Mouse (Mus musculus) frontal cortex, adult (tissue): ENCODE data around the gene Zswim4.

ENCODE experiments used
- ATAC-seq: cut with Nextera tagmentation; 2 replicates; pipeline ENCODE4 v1.9.2; 2017; ENCODE audit warnings: mild to moderate bottlenecking, moderate library complexity, mixed read lengths; ENCODE audit not compliant: low TSS enrichment

Zswim4 gene

DNA sequence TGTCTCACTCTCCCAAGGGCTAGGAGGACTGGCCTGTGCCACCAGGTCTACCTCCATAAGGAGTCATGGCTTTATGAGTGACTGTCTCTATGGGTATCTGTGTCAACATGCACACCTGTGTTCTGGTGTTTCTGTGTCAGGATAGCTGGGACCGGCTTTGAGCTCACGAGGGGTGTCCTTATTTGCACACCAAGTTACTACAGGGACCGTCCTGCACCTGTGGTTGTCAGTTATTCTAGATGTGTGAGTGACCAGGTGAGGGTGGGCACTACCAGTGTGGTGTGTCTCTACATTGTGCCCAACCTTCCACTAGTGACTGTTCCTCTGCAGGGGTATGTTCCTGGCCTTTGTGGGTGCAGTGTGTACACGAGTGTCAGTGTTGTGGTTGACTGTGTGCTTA, 54.0 kb downstream of the Zswim4 start:
- no peak for ATAC-seq

DNA sequence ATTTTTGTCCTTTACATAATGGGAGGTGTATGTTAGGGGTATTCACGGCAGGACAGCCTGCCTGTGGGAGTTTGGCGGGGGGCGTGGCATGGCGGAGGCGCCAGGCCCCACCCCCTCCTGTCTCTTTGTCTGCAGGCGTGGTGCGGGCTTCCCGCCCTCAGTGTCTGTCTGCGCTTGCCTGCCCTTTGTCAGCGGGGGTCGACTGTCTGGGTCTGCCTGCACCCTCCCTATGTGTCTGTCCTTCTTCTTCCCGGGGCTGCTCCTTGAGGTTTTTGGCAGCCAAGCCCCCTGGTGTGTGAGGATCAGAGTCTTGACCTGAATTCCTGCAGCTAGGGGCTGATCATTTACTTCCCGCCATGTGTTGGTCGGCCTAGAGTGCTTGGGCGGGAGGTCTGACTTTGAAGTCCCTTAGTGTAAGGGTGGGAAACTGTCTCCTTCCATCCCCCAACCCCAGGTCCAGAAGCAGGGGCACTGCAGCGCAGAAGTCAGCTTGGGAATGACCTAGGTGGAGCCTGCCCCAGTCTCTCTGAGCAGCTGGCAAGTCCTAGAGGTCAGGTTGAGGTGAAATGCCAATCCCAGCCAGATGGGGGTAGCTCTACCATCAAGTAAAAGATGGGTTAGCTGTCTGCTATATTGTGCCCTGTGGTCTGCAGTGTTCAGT, 56.2 kb downstream of the Zswim4 start:
- no peak for ATAC-seq

DNA sequence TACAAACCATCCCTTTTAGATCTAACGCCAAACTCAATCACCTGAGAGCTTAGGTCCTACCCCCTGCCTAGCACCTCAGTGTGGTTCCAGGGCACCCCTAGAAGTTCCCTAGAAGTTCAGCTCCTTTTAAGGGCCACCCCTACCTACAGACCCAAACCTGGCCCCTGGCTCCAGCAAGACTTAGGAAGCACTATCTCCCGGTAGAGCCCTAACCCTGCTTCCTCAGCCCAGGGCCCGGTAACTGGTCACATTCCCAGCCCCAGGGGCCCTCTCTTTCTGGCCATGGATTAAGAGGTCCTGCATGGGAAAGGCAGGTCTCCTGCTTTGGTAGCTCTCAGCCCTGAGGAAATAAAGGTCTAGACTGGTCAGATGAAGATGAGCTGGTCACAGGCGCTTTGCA, 56.9 kb downstream of the Zswim4 start:
- ATAC-seq, result no peak

DNA sequence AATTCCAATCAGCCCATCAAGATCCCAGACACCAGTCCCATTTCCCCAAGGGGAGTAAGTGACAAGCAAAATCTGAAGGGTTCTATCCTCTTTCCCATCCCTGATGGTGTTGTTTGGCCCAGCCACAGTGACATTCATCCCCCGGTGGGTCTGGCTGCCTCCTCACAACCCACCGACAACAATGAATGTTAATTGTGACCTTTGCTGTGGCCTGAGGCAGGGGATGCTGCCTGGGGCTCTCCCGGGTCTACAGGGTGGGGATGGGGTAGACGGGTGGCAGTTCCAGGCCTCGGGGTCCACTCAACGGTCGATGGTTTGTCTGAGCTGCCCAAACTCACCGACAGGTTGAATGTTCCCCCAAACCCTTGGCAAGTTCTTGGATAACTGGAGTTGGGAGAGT, 58.3 kb downstream of the Zswim4 start:
- no peak for ATAC-seq

DNA sequence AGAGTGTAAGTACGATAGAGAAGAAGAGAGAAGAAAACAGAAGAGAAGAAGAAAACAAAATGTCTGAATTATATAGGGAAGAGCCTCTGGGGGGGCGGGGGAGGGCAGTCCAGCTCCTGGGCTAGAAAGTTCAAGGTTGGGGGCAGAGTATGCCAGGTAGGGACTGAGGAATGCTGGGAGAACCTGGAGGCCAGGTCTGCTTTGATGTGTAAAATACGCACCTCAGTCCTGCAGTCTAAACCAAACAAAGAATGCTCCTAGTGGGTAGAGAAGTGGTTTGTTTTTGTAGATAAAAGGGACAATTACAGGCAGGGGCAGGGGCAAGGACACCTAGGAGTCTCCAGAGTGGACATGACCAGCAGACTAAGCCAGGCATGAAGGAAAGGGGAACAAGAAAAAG, 59.5 kb downstream of the Zswim4 start:
- ATAC-seq, result no peak

DNA sequence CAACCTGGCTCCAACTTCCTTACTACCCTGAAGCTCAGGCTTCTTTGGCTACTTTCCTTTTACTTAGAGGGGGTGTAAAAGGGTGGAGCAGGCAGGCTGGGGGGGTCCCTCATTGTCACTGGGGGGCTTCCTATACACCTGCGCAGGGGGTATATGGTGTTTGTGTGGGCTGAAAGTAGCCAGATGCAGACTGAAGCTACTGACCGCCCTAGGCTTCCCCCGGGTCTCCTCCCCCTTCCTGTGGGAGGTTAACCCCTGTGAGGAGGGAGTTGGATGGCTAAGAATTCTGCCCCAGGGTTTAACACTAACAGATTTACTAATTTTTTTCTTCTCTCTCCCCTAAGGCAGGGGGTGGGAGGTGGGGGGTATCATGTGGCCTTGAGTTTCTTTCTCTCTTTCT, 60.3 kb downstream of the Zswim4 start:
- no peak for ATAC-seq

DNA sequence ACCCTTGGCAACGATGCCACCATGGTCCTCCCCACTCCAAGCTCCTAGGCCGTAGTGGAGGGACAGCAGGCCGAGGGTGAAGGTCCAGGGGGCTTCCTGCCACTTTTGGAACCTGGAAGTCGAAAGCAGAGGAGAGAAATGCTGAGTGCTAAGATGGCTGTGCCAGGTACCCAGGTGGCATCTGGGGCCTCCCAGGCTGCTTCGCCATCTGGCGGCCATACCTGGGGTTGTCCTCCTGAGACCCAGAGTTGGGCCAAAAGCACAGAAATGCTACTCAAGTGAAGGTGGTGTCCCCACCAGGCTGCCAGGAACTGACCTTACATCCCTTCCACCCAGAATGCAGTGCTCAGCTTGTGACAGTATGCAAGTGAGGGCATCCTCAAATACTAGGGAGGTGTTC, 63.0 kb downstream of the Zswim4 start:
- ATAC-seq, result no peak

DNA sequence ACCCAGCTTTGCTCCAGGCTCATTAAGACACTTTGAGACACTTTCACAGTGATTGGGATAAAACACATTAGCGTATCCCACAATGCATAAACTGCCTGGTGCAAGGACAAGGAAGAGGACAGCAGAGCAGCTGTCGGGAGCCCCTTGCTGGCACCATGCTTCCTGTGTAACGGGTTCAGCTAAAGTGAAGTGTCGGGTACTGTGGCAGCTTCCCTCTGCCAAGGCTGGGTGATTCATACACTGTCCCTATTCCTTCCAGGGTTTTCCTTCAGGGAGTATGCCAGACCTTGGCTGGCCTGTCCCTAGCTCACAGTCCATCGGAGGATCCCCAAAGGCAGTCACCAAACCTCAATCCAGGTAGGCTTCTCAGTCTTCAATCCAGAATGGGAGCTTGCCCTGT, 66.8 kb downstream of the Zswim4 start:
- no peak for ATAC-seq

DNA sequence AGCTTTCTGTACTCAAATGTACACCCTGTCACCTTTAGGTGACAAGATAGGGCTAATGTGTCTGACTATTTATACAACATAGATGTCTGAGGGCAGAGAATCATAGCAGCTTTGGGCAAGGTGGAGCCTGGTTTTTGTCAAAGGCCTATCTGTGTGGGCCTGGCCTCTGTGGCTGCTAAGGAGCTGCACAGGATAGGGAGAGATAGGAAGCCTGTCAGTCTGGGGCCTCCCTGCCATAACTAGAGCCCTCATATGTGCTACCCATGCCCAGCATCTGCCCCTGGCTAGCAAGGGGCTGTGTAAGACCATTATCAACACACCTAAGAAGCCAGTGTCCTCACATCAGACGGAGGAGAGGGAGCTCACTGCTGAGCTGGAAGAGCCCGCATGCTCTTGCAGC, 69.2 kb downstream of the Zswim4 start:
- ATAC-seq, result no peak
